Mouse (Mus musculus): ENCODE measurements at regions not wholly inside any gene's neighbourhood (a gene's known extent, or its start where the extent isn't known, plus 50 kb on each side); places are given as distances from the start of the nearest gene placed in this dataset.

GRCm38 (mm10) chr17:61960837-61961236, 920.3 kb downstream of the Efna5 start:
- no peak for DNase-seq (ENCODE audit: low read depth, low spot score)

- DNase-seq (ENCODE audit: low read depth, low spot score) = no peak
Measured at GRCm38 (mm10) chr17:61960017-61960813, 920.9 kb downstream of the Efna5 start.

GRCm38 (mm10) chr17:61917766-61918165, 963.4 kb downstream of the Efna5 start:
- no peak for DNase-seq (ENCODE audit: low read depth, low spot score)

- DNase-seq (ENCODE audit: low read depth, low spot score) = no peak
Measured at GRCm38 (mm10) chr17:61902898-61903297, 978.2 kb downstream of the Efna5 start.

GRCm38 (mm10) chr17:61890631-61891030, 990.5 kb downstream of the Efna5 start:
- peak; percentile 52 for DNase-seq (ENCODE audit: low read depth, low spot score)

GRCm38 (mm10) chr17:61866154-61866553, 1015.0 kb downstream of the Efna5 start:
- peak; percentile 17 for DNase-seq (ENCODE audit: low read depth, low spot score)

- no peak for DNase-seq (ENCODE audit: low read depth, low spot score)
Measured at GRCm38 (mm10) chr17:61862437-61862836, 1018.7 kb downstream of the Efna5 start.

GRCm38 (mm10) chr17:61837555-61837954, 1043.6 kb downstream of the Efna5 start:
- DNase-seq (ENCODE audit: low read depth, low spot score) = no peak

GRCm38 (mm10) chr17:61815490-61815889, 1065.6 kb downstream of the Efna5 start:
- no peak for DNase-seq (ENCODE audit: low read depth, low spot score)

- DNase-seq (ENCODE audit: low read depth, low spot score) = no peak
Measured at GRCm38 (mm10) chr17:61768361-61768760, 1112.8 kb downstream of the Efna5 start.

GRCm38 (mm10) chr17:61765143-61765542, 1116.0 kb downstream of the Efna5 start:
- no peak for DNase-seq (ENCODE audit: low read depth, low spot score)
